Mouse (Mus musculus) hindbrain, embryonic 11.5 days (tissue): ENCODE results near the gene Gm21988. TPM values are rescaled to one million over a fixed set of nuclear protein-coding genes. Genes with fewer than 3 reads are reported as not detected.

Experiments used
- ATAC-seq: fragments of 200-750 bp; cut with Nextera tagmentation; 2 replicates; pipeline ENCODE4 v1.8.0; 2017; ENCODE audit warnings: mild to moderate bottlenecking, moderate TSS enrichment, moderate library complexity; ENCODE audit not compliant: low FRiP score
- DNase-seq: peaks from one replicate; pipeline ENCODE4 v3.0.0-alpha.2; 2015; ENCODE audit warnings: low spot score
- H3K27ac ChIP-seq: fragments of 300-500 bp; sonication (generic); 2 replicates; pipeline ENCODE4 v1.5.1; 2014; ENCODE audit warnings: mild to moderate bottlenecking, low read depth, low read length
- H3K27me3 ChIP-seq: fragments of 300-500 bp; sonication (generic); 2 replicates; pipeline ENCODE4 v1.6.1; 2014; ENCODE audit warnings: mild to moderate bottlenecking, low read length, moderate library complexity, mixed read lengths; ENCODE audit not compliant: control insufficient read depth, insufficient read depth
- H3K36me3 ChIP-seq: fragments of 300-500 bp; sonication (generic); 2 replicates; pipeline ENCODE4 v1.6.1; 2014; ENCODE audit warnings: mild to moderate bottlenecking, low read length, moderate library complexity, mixed read lengths; ENCODE audit not compliant: control insufficient read depth, insufficient read depth
- H3K4me1 ChIP-seq: fragments of 300-500 bp; sonication (generic); replicated peaks from 2 replicates; pipeline ENCODE4 v1.6.1; 2014; ENCODE audit warnings: low read length, mixed read lengths; ENCODE audit not compliant: control insufficient read depth, insufficient read depth
- H3K4me2 ChIP-seq: fragments of 300-500 bp; sonication (generic); replicated peaks from 2 replicates; pipeline ENCODE4 v1.6.1; 2014; ENCODE audit warnings: mild to moderate bottlenecking, low read depth, low read length
- H3K4me3 ChIP-seq: fragments of 300-500 bp; sonication (generic); 2 replicates; pipeline ENCODE4 v1.5.1; 2014; ENCODE audit warnings: low read depth, low read length
- H3K9ac ChIP-seq: fragments of 300-500 bp; sonication (generic); 2 replicates; pipeline ENCODE4 v1.6.1; 2014; ENCODE audit warnings: low read depth, low read length
- H3K9me3 ChIP-seq: fragments of 300-500 bp; sonication (generic); 2 replicates; pipeline ENCODE4 v1.6.1; 2016; ENCODE audit warnings: low read length; ENCODE audit not compliant: control insufficient read depth
- WGBS: fragments of 180-500 bp; shearing (Covaris S2); extraction: QIAGEN DNeasy Blood & Tissue Kit; methylation state at CpG from one replicate; pipeline ENCODE4 v1.1.7; 2014; 5-methylcytosine and 5-hydroxymethylcytosine counted together
- polyA plus RNA-seq: library from polyadenylated mRNA; unstranded; fragments of >200 nt; fragmentation: Nextera tagmentation; extraction: Ambion mirVana; gene quantifications from 2 replicates; pipeline ENCODE4 v1.2.1, GENCODE M21; 2014

Gm21988 gene
- 10.2 and 11.6 TPM in 2 replicates for polyA plus RNA-seq

GRCm38 (mm10) chr11:70239541-70240279 lies at the start of gene Gm21988, which contains the start of gene Rnasek:
TSS of gene Gm21988 (minus strand) at chr11:70239830.
TSS of gene Rnasek (minus strand) at chr11:70239842.
- peak within 1 kb of the TSS; percentile 91 for H3K4me3 ChIP-seq
- under 1% methylated on average over 27 of the region's 35 CpGs for WGBS
- H3K4me1 ChIP-seq, result peaks cover 8% of the 10 kb centered on the region
- H3K9me3 ChIP-seq, result no peaks in the 10 kb centered on the region
- peak within 1 kb of the TSS; percentile 88 for H3K9ac ChIP-seq
- H3K4me2 ChIP-seq, result peak within 1 kb of the TSS; percentile 94
- peak; percentile 61 for ATAC-seq
- no peaks in the 10 kb centered on the region for H3K27me3 ChIP-seq
- peak within 1 kb of the TSS; percentile 63 for H3K27ac ChIP-seq
- peak; percentile 87 for DNase-seq
- no peaks in the 10 kb centered on the region for H3K36me3 ChIP-seq

GRCm38 (mm10) chr11:70289236-70289635 lies 49.6 kb upstream of the Gm21988 start:
- H3K36me3 ChIP-seq, result no peaks in the 10 kb centered on the region
- no peak overlapping the region for H3K9ac ChIP-seq
- H3K9me3 ChIP-seq, result no peaks in the 10 kb centered on the region
- H3K27me3 ChIP-seq, result no peaks in the 10 kb centered on the region
- H3K4me3 ChIP-seq, result no peak overlapping the region
- ATAC-seq (no peak), DNase-seq (no peak)
- WGBS, result 48% methylated on average over 6 of the region's 6 CpGs
- no peaks in the 10 kb centered on the region for H3K4me1 ChIP-seq
- H3K4me2 ChIP-seq, result no peak overlapping the region
- H3K27ac ChIP-seq, result no peak overlapping the region

- DNase-seq, result no peak
- Histone ChIP-seq H3K36me3 (no peaks in the 10 kb centered on the region), H3K4me3 (no peak overlapping the region), H3K27me3 (no peaks in the 10 kb centered on the region), H3K4me2 (no peak overlapping the region), H3K9ac (no peak overlapping the region), H3K4me1 (no peaks in the 10 kb centered on the region), H3K9me3 (no peaks in the 10 kb centered on the region), H3K27ac (no peak overlapping the region)
- WGBS, result 87% methylated on average over 10 of the region's 10 CpGs
- no peak for ATAC-seq
These were observed 48.5 kb upstream of the Gm21988 start for GRCm38 (mm10) chr11:70288102-70288501.

GRCm38 (mm10) chr11:70285686-70286085 lies 46.1 kb upstream of the Gm21988 start:
- Histone ChIP-seq H3K4me1 (no peaks in the 10 kb centered on the region), H3K27ac (no peak overlapping the region), H3K36me3 (no peaks in the 10 kb centered on the region), H3K4me2 (no peak overlapping the region), H3K9me3 (no peaks in the 10 kb centered on the region), H3K9ac (no peak overlapping the region), H3K4me3 (no peak overlapping the region), H3K27me3 (no peaks in the 10 kb centered on the region)
- no peak for ATAC-seq
- 82% methylated on average over 5 of the region's 5 CpGs for WGBS
- no peak for DNase-seq

GRCm38 (mm10) chr11:70284757-70285156 lies 45.1 kb upstream of the Gm21988 start:
- no peaks in the 10 kb centered on the region for H3K4me1 ChIP-seq
- no peak overlapping the region for H3K4me2 ChIP-seq
- no peaks in the 10 kb centered on the region for H3K36me3 ChIP-seq
- H3K9me3 ChIP-seq, result no peaks in the 10 kb centered on the region
- H3K27me3 ChIP-seq, result no peaks in the 10 kb centered on the region
- 89% methylated on average over 3 of the region's 3 CpGs for WGBS
- no peak overlapping the region for H3K27ac ChIP-seq
- no peak for DNase-seq
- H3K9ac ChIP-seq, result no peak overlapping the region
- ATAC-seq, result no peak
- no peak overlapping the region for H3K4me3 ChIP-seq

GRCm38 (mm10) chr11:70283666-70284065 lies 44.0 kb upstream of the Gm21988 start:
- no peaks in the 10 kb centered on the region for H3K9me3 ChIP-seq
- no peaks in the 10 kb centered on the region for H3K27me3 ChIP-seq
- 84% methylated on average over 4 of the region's 4 CpGs for WGBS
- H3K9ac ChIP-seq, result no peak overlapping the region
- no peak overlapping the region for H3K27ac ChIP-seq
- no peaks in the 10 kb centered on the region for H3K4me1 ChIP-seq
- ATAC-seq (no peak), DNase-seq (no peak)
- H3K36me3 ChIP-seq, result no peaks in the 10 kb centered on the region
- H3K4me2 ChIP-seq, result no peak overlapping the region
- H3K4me3 ChIP-seq, result no peak overlapping the region

GRCm38 (mm10) chr11:70280441-70280840 lies 40.8 kb upstream of the Gm21988 start:
- WGBS, result 72% methylated on average over 3 of the region's 3 CpGs

GRCm38 (mm10) chr11:70278961-70279360 lies 39.3 kb upstream of the Gm21988 start:
- Histone ChIP-seq H3K27me3 (no peaks in the 10 kb centered on the region), H3K9ac (no peak overlapping the region), H3K27ac (no peak overlapping the region), H3K9me3 (no peaks in the 10 kb centered on the region), H3K36me3 (no peaks in the 10 kb centered on the region), H3K4me1 (no peaks in the 10 kb centered on the region), H3K4me3 (no peak overlapping the region), H3K4me2 (no peak overlapping the region)
- DNase-seq (no peak), ATAC-seq (no peak)
- 84% methylated on average over 3 of the region's 3 CpGs for WGBS

More at GRCm38 (mm10) chr11:70280441-70280840, 40.8 kb upstream of the Gm21988 start:
- H3K4me2 ChIP-seq, result no peak overlapping the region
- DNase-seq, result no peak
- H3K36me3 ChIP-seq, result no peaks in the 10 kb centered on the region
- no peaks in the 10 kb centered on the region for H3K9me3 ChIP-seq
- H3K4me3 ChIP-seq, result no peak overlapping the region
- no peaks in the 10 kb centered on the region for H3K27me3 ChIP-seq
- no peak for ATAC-seq
- no peaks in the 10 kb centered on the region for H3K4me1 ChIP-seq
- H3K9ac ChIP-seq, result no peak overlapping the region
- H3K27ac ChIP-seq, result no peak overlapping the region

GRCm38 (mm10) chr11:70271641-70272040 lies 32.0 kb upstream of the Gm21988 start:
- Histone ChIP-seq H3K9ac (no peak overlapping the region), H3K27me3 (no peaks in the 10 kb centered on the region), H3K4me3 (no peak overlapping the region), H3K4me1 (no peaks in the 10 kb centered on the region), H3K4me2 (no peak overlapping the region), H3K9me3 (no peaks in the 10 kb centered on the region), H3K36me3 (no peaks in the 10 kb centered on the region), H3K27ac (no peak overlapping the region)
- DNase-seq (no peak), ATAC-seq (no peak)
- 84% methylated on average over 7 of the region's 7 CpGs for WGBS
